Mouse (Mus musculus): Measurements from ENCODE around the gene Cdca3. TPM values are rescaled to one million over a fixed set of nuclear protein-coding genes. Genes with fewer than 3 reads are reported as not detected.
"Not testable (repeated sequence)": the region's sequence is repeated elsewhere in the genome, so short reads cannot be mapped to it uniquely, and the experiment has no call there.

Cdca3 gene
- polyA plus RNA-seq, 1 experiment from 2014 or later: 179 TPM

GRCm38 (mm10) chr6:124803691-124804090, 25.7 kb upstream of the Cdca3 start:
- H3K36me3 ChIP-seq; DNase-seq (ENCODE audit: low spot score); H3K9me3 ChIP-seq; H3K4me3 ChIP-seq; H3K27me3 ChIP-seq (ENCODE audit: insufficient read depth, poor library complexity, severe bottlenecking); H3K27ac ChIP-seq: not testable (repeated sequence)
- 90% methylated on average over 4 of the region's 4 CpGs for WGBS
- H3K4me1 ChIP-seq: peaks cover 21% of the 10 kb centered on the region

- no peaks in the 10 kb centered on the region for H3K9me3 ChIP-seq
- H3K27ac ChIP-seq: no peak overlapping the region
- no peaks in the 10 kb centered on the region for H3K27me3 ChIP-seq (ENCODE audit: insufficient read depth, poor library complexity, severe bottlenecking)
- WGBS: 88% methylated on average over 3 of the region's 3 CpGs
- H3K4me3 ChIP-seq: no peak overlapping the region
- H3K36me3 ChIP-seq: no peaks in the 10 kb centered on the region
- no peak for DNase-seq (ENCODE audit: low spot score)
- H3K4me1 ChIP-seq: peaks cover 26% of the 10 kb centered on the region
Observed at GRCm38 (mm10) chr6:124804341-124804740, 25.0 kb upstream of the Cdca3 start.

GRCm38 (mm10) chr6:124805341-124806321, 23.7 kb upstream of the Cdca3 start:
- DNase-seq (ENCODE audit: low spot score): peak; percentile 98
- 1% methylated on average over 34 of the region's 34 CpGs for WGBS
- Histone ChIP-seq H3K4me3 (peak overlapping the region; percentile 69), H3K4me1 (peaks cover 37% of the 10 kb centered on the region), H3K36me3 (peaks cover 8% of the 10 kb centered on the region), H3K9me3 (no peaks in the 10 kb centered on the region), H3K27me3 (ENCODE audit: insufficient read depth, poor library complexity, severe bottlenecking) (no peaks in the 10 kb centered on the region), H3K27ac (peak overlapping the region; percentile 95)

GRCm38 (mm10) chr6:124806446-124807140, 22.8 kb upstream of the Cdca3 start:
- DNase-seq (ENCODE audit: low spot score): no peak
- Histone ChIP-seq H3K36me3 (peaks cover 17% of the 10 kb centered on the region), H3K9me3 (no peaks in the 10 kb centered on the region), H3K4me3 (peak overlapping the region; percentile 69), H3K27me3 (ENCODE audit: insufficient read depth, poor library complexity, severe bottlenecking) (no peaks in the 10 kb centered on the region), H3K4me1 (peaks cover 37% of the 10 kb centered on the region), H3K27ac (peak overlapping the region; percentile 95)
- 76% methylated on average over 7 of the region's 7 CpGs for WGBS

- no peak for DNase-seq (ENCODE audit: low spot score)
- no peaks in the 10 kb centered on the region for H3K9me3 ChIP-seq
- WGBS: 74% methylated on average over 4 of the region's 4 CpGs
- no peaks in the 10 kb centered on the region for H3K27me3 ChIP-seq (ENCODE audit: insufficient read depth, poor library complexity, severe bottlenecking)
- H3K4me3 ChIP-seq: peak overlapping the region; percentile 4; the same call in 1 of the 2 replicates
- peak overlapping the region; percentile 94; the same call in 1 of the 2 replicates for H3K27ac ChIP-seq
- H3K36me3 ChIP-seq: peaks cover 24% of the 10 kb centered on the region
- peaks cover 45% of the 10 kb centered on the region for H3K4me1 ChIP-seq
Observed at GRCm38 (mm10) chr6:124807366-124807765, 22.0 kb upstream of the Cdca3 start.

GRCm38 (mm10) chr6:124807986-124808357, 21.4 kb upstream of the Cdca3 start:
- H3K4me3 ChIP-seq: peak overlapping the region; percentile 67
- peaks cover 50% of the 10 kb centered on the region for H3K4me1 ChIP-seq
- 67% methylated on average over 6 of the region's 6 CpGs for WGBS
- H3K9me3 ChIP-seq: no peaks in the 10 kb centered on the region
- no peak for DNase-seq (ENCODE audit: low spot score)
- peaks cover 28% of the 10 kb centered on the region for H3K36me3 ChIP-seq
- peak overlapping the region; percentile 94 for H3K27ac ChIP-seq
- no peaks in the 10 kb centered on the region for H3K27me3 ChIP-seq (ENCODE audit: insufficient read depth, poor library complexity, severe bottlenecking)

GRCm38 (mm10) chr6:124808358-124809012, 20.9 kb upstream of the Cdca3 start, which contains the start of gene Spsb2:
Gene Spsb2, plus strand, starts transcription at chr6:124808661.
- Histone ChIP-seq H3K27me3 (ENCODE audit: insufficient read depth, poor library complexity, severe bottlenecking) (no peaks in the 10 kb centered on the region), H3K9me3 (no peaks in the 10 kb centered on the region), H3K4me1 (peaks cover 50% of the 10 kb centered on the region), H3K36me3 (peaks cover 28% of the 10 kb centered on the region), H3K27ac (peak within 1 kb of the TSS; percentile 94), H3K4me3 (peak within 1 kb of the TSS; percentile 67)
- peak; percentile 94 for DNase-seq (ENCODE audit: low spot score)
- 3% methylated on average over 29 of the region's 29 CpGs for WGBS

- Histone ChIP-seq H3K27me3 (ENCODE audit: insufficient read depth, poor library complexity, severe bottlenecking) (no peaks in the 10 kb centered on the region), H3K36me3 (peaks cover 28% of the 10 kb centered on the region), H3K4me1 (peaks cover 52% of the 10 kb centered on the region), H3K4me3 (peak overlapping the region; percentile 67), H3K9me3 (no peaks in the 10 kb centered on the region), H3K27ac (peak overlapping the region; percentile 94)
- under 1% methylated on average over 35 of the region's 35 CpGs for WGBS
- DNase-seq (ENCODE audit: low spot score): peak; percentile 94
Observed at GRCm38 (mm10) chr6:124809052-124809774, 20.1 kb upstream of the Cdca3 start.

- Histone ChIP-seq H3K36me3 (peaks cover 29% of the 10 kb centered on the region), H3K4me1 (peaks cover 59% of the 10 kb centered on the region), H3K9me3 (no peaks in the 10 kb centered on the region), H3K27ac (peak overlapping the region; percentile 94), H3K27me3 (ENCODE audit: insufficient read depth, poor library complexity, severe bottlenecking) (no peaks in the 10 kb centered on the region), H3K4me3 (peak overlapping the region; percentile 67)
- DNase-seq (ENCODE audit: low spot score): no peak
- WGBS: 48% methylated on average over 14 of the region's 14 CpGs
Observed at GRCm38 (mm10) chr6:124809775-124810538, 19.4 kb upstream of the Cdca3 start.

GRCm38 (mm10) chr6:124810566-124811402, 18.6 kb upstream of the Cdca3 start:
- WGBS: 80% methylated on average over 11 of the region's 11 CpGs
- not testable (repeated sequence) for DNase-seq (ENCODE audit: low spot score); H3K27me3 ChIP-seq (ENCODE audit: insufficient read depth, poor library complexity, severe bottlenecking); H3K9me3 ChIP-seq
- peaks cover 36% of the 10 kb centered on the region for H3K36me3 ChIP-seq
- H3K27ac ChIP-seq: peak overlapping the region; percentile 94; the same call in 1 of the 2 replicates
- H3K4me3 ChIP-seq: 0 out of 2 replicates have a peak overlapping the region, but pooled peaks have one; percentile 67
- peaks cover 55% of the 10 kb centered on the region for H3K4me1 ChIP-seq

GRCm38 (mm10) chr6:124811403-124811665, 18.0 kb upstream of the Cdca3 start:
- peaks cover 55% of the 10 kb centered on the region for H3K4me1 ChIP-seq
- H3K36me3 ChIP-seq: peaks cover 42% of the 10 kb centered on the region
- WGBS: 81% methylated on average over 4 of the region's 4 CpGs
- no peak overlapping the region for H3K27ac ChIP-seq
- H3K4me3 ChIP-seq: no peak overlapping the region
- DNase-seq (ENCODE audit: low spot score): no peak
- H3K9me3 ChIP-seq: no peaks in the 10 kb centered on the region
- no peaks in the 10 kb centered on the region for H3K27me3 ChIP-seq (ENCODE audit: insufficient read depth, poor library complexity, severe bottlenecking)
